Mouse (Mus musculus): ENCODE results near the gene Syn3.

DNA sequence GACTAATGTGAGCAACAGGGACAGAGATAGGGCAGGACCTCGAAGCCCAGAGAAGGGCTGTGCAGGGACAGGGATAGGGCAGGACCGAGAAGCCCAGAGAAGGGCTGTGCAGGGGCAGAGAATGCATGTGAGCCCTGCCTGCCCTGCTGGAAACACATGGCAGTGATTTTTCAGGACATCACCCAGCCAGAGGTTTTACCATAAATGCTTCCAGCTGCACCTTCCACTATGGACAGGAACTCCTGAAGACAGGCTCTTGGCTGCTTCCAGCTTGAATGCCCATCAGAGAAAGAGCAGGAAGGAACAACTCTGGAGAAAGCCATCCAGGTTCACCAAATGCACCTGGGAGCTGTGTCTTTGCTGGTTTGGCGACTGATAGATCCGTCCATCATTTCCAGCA is 131.3 kb downstream of the Syn3 start:
- TF ChIP-seq CTCF (IDR thresholded peaks at IDR 0.05; ENCODE audit: borderline replicate concordance, insufficient read depth, low read depth, low read length) (no peak), POLR2A (IDR thresholded peaks at IDR 0.05; ENCODE audit: borderline replicate concordance, insufficient read depth, low read length) (no peak)
